Comparison of ENCODE assay signal across 9 mouse cellular contexts in genomic region chr2:75792377-75793203, GRCm38 (mm10). TPM values are rescaled to one million over a fixed set of nuclear protein-coding genes. Genes with fewer than 3 reads are reported as not detected.
DNase-seq lines count a peak whose midpoint lies in the region; ATAC-seq and TF ChIP-seq lines count a peak whose summit lies in the region.
"Had no signal": no experiment of that assay in that cellular context is flagged by ENCODE, and none has a peak within 500 bp of the region (broad histone marks: within the 10 kb centered on the region; RNA-seq: fewer than 3 reads in every experiment).

No protein-coding gene starts in this region.

- no peak overlapping the region for H3K27ac ChIP-seq in gastrocnemius, adult 2 months
- H3K27ac ChIP-seq in lung, embryonic 14.5 days (ENCODE audit: low read depth) = no peak overlapping the region
- H3K27ac ChIP-seq: heart, adult 2 months had no signal

- DNase-seq in gastrocnemius, adult 2 months = peak; percentile 46
- no peak for DNase-seq in gastrocnemius, postnatal 25 days
- DNase-seq in R1 (ENCODE audit: low read depth, low spot score) = peak; percentile 80
- DNase-seq in heart, postnatal 25 days (ENCODE audit: low spot score) = peak; percentile 8
- no peak for DNase-seq in lung, embryonic 14.5 days
- peak; percentile 23 to 51 for DNase-seq in thymus, adult 18-20 months
- no peak for DNase-seq in layer of hippocampus, postnatal 25 days (ENCODE audit: extremely low spot score in 1 of 2, low spot score in 1 of 2)
- DNase-seq in left cerebral cortex, adult 9 months (ENCODE audit: low spot score in 2 of 2) = no peak

- 50% methylated on average over 12 of the region's 12 CpGs for WGBS in lung, embryonic 14.5 days

- no peaks in the 10 kb centered on the region for H3K9me3 ChIP-seq in lung, embryonic 14.5 days (ENCODE audit: low read depth, low read length)

- no peak overlapping the region for H3K4me3 ChIP-seq in gastrocnemius, adult 2 months
- H3K4me3 ChIP-seq in lung, embryonic 14.5 days (ENCODE audit: low read depth, low read length) = no peak overlapping the region
- H3K4me3 ChIP-seq: heart, adult 2 months had no signal

- no peak overlapping the region for H3K9ac ChIP-seq in lung, embryonic 14.5 days

- intact Hi-C loops in gastrocnemius, adult 2 months (cut with DNase I) = no loop called here
- intact Hi-C loops in heart, postnatal 25 days (cut with DNase I) = no loop called here

- no peaks in the 10 kb centered on the region for H3K4me1 ChIP-seq in lung, embryonic 14.5 days (ENCODE audit: insufficient read depth)

- H3K36me3 ChIP-seq in lung, embryonic 14.5 days (ENCODE audit: insufficient read depth) = no peaks in the 10 kb centered on the region

- peak; percentile 47 for ATAC-seq in lung, embryonic 14.5 days (ENCODE audit: insufficient read depth)

- no peak for TF ChIP-seq CTCF in gastrocnemius, adult 2 months (IDR thresholded peaks at IDR 0.05)
- TF ChIP-seq CTCF in lung, embryonic 14.5 days (IDR thresholded peaks at IDR 0.05; ENCODE audit: low read depth) = no peak

- no peak overlapping the region for H3K4me2 ChIP-seq in lung, embryonic 14.5 days

- no peaks in the 10 kb centered on the region for H3K27me3 ChIP-seq in lung, embryonic 14.5 days (ENCODE audit: insufficient read depth, low read length)

RNA-seq across cellular contexts. Expression of gene Agps, which starts 39.4 kb away (rescaled TPM):
- 10 to 100 TPM; 17.7 to 25.4 TPM for total RNA-seq in gastrocnemius, adult 2 months (2021)
- 10 to 100 TPM; 22.4 to 25.4 TPM for total RNA-seq in gastrocnemius, postnatal 25 days (2021)
- total RNA-seq in heart, postnatal 25 days (2021) = 10 to 100 TPM; 34.1 to 37.6 TPM
- polyA plus RNA-seq in lung, embryonic 14.5 days (2014; fragmentation: Nextera tagmentation; extraction: Ambion mirVana) = 47.9 and 55.7 TPM in 2 replicates
- total RNA-seq in layer of hippocampus, postnatal 25 days (2021) = 10 to 100 TPM; 42.0 to 44.5 TPM

Comparison
In these comparisons a context has a peak if more than half of its experiments do, and no peak if none do; other contexts are left out.
1. DNase-seq: peak in gastrocnemius, adult 2 months (single experiment), R1 (single experiment), heart, postnatal 25 days (single experiment) and thymus, adult 18-20 months (2 of 2); none in gastrocnemius, postnatal 25 days (single experiment), lung, embryonic 14.5 days (single experiment), layer of hippocampus, postnatal 25 days (0 of 2) and left cerebral cortex, adult 9 months (0 of 2).